Mouse (Mus musculus): ENCODE measurements around the gene Gm28551. TPM values are rescaled to one million over a fixed set of nuclear protein-coding genes. Genes with fewer than 3 reads are reported as not detected.

The Gm28551 gene
- polyA plus RNA-seq, 1 experiment from 2014 or later, result 0.52 TPM

- ATAC-seq (ENCODE audit: insufficient number of reproducible peaks, low FRiP score, low TSS enrichment, low read depth), result no peak
- no peaks in the 10 kb centered on the region for H3K9me3 ChIP-seq (replicated peaks)
- peaks cover 3% of the 10 kb centered on the region for H3K36me3 ChIP-seq
- H3K4me2 ChIP-seq (replicated peaks), result no peak overlapping the region
- H3K27me3 ChIP-seq, result no peaks in the 10 kb centered on the region
- H3K4me3 ChIP-seq (replicated peaks), result no peak overlapping the region
- no peak overlapping the region for H3K9ac ChIP-seq
- no peaks in the 10 kb centered on the region for H3K4me1 ChIP-seq
- no peak overlapping the region for H3K27ac ChIP-seq (replicated peaks)
- 94% methylated on average over 5 of the region's 5 CpGs for WGBS
These were observed 27.5 kb downstream of the Gm28551 start for GRCm38 (mm10) chr1:53324827-53325494.

- WGBS, result 93% methylated on average over 1 of the region's 1 CpGs
- H3K4me1 ChIP-seq, result no peaks in the 10 kb centered on the region
- H3K4me2 ChIP-seq (replicated peaks), result no peak overlapping the region
- H3K4me3 ChIP-seq (replicated peaks), result no peak overlapping the region
- no peaks in the 10 kb centered on the region for H3K27me3 ChIP-seq
- H3K9me3 ChIP-seq (replicated peaks), result no peaks in the 10 kb centered on the region
- peaks cover 3% of the 10 kb centered on the region for H3K36me3 ChIP-seq
- no peak for ATAC-seq (ENCODE audit: insufficient number of reproducible peaks, low FRiP score, low TSS enrichment, low read depth)
- H3K27ac ChIP-seq (replicated peaks), result no peak overlapping the region
- H3K9ac ChIP-seq, result no peak overlapping the region
These were observed 28.2 kb downstream of the Gm28551 start for GRCm38 (mm10) chr1:53324277-53324676.

- Histone ChIP-seq H3K27me3 (no peaks in the 10 kb centered on the region), H3K9me3 (replicated peaks) (no peaks in the 10 kb centered on the region), H3K27ac (replicated peaks) (no peak overlapping the region), H3K9ac (no peak overlapping the region), H3K4me3 (replicated peaks) (no peak overlapping the region), H3K4me2 (replicated peaks) (no peak overlapping the region), H3K36me3 (peaks cover 5% of the 10 kb centered on the region), H3K4me1 (no peaks in the 10 kb centered on the region)
- no peak for ATAC-seq (ENCODE audit: insufficient number of reproducible peaks, low FRiP score, low TSS enrichment, low read depth)
- 85% methylated on average over 5 of the region's 5 CpGs for WGBS
These were observed 29.2 kb downstream of the Gm28551 start for GRCm38 (mm10) chr1:53323254-53323653.

- 93% methylated on average over 4 of the region's 4 CpGs for WGBS
- H3K9me3 ChIP-seq (replicated peaks), result no peaks in the 10 kb centered on the region
- H3K4me1 ChIP-seq, result no peaks in the 10 kb centered on the region
- H3K4me3 ChIP-seq (replicated peaks), result no peak overlapping the region
- H3K36me3 ChIP-seq, result peaks cover 10% of the 10 kb centered on the region
- H3K4me2 ChIP-seq (replicated peaks), result no peak overlapping the region
- no peak overlapping the region for H3K27ac ChIP-seq (replicated peaks)
- no peaks in the 10 kb centered on the region for H3K27me3 ChIP-seq
- H3K9ac ChIP-seq, result no peak overlapping the region
- no peak for ATAC-seq (ENCODE audit: insufficient number of reproducible peaks, low FRiP score, low TSS enrichment, low read depth)
These were observed 30.7 kb downstream of the Gm28551 start for GRCm38 (mm10) chr1:53321662-53322344.

GRCm38 (mm10) chr1:53312989-53313967 is 39.2 kb downstream of the Gm28551 start, which contains the start of gene Osgepl1:
TSS of gene Osgepl1 (plus strand) at chr1:53313624.
- ATAC-seq (ENCODE audit: insufficient number of reproducible peaks, low FRiP score, low TSS enrichment, low read depth), result peak; percentile 91
- Histone ChIP-seq H3K4me2 (replicated peaks) (peak within 1 kb of the TSS; percentile 54), H3K27ac (replicated peaks) (peak within 1 kb of the TSS; percentile 92), H3K9ac (peak within 1 kb of the TSS; percentile 68), H3K4me1 (0 out of 2 replicates have a peak, but pooled peaks cover 6% of the 10 kb centered on the region), H3K9me3 (replicated peaks) (no peaks in the 10 kb centered on the region), H3K4me3 (replicated peaks) (peak within 1 kb of the TSS; percentile 66), H3K27me3 (no peaks in the 10 kb centered on the region), H3K36me3 (peaks cover 5% of the 10 kb centered on the region)
- 2% methylated on average over 27 of the region's 27 CpGs for WGBS

- Histone ChIP-seq H3K9ac (no peak overlapping the region), H3K4me3 (replicated peaks) (no peak overlapping the region), H3K9me3 (replicated peaks) (no peaks in the 10 kb centered on the region), H3K27me3 (no peaks in the 10 kb centered on the region), H3K36me3 (no peaks in the 10 kb centered on the region), H3K4me2 (replicated peaks) (no peak overlapping the region), H3K27ac (replicated peaks) (no peak overlapping the region), H3K4me1 (no peaks in the 10 kb centered on the region; the same call in 1 of the 2 replicates)
- WGBS, result 75% methylated on average over 4 of the region's 4 CpGs
- ATAC-seq (ENCODE audit: insufficient number of reproducible peaks, low FRiP score, low TSS enrichment, low read depth), result no peak
These were observed 52.0 kb downstream of the Gm28551 start for GRCm38 (mm10) chr1:53300506-53300905.

GRCm38 (mm10) chr1:53296581-53297383 is 55.7 kb downstream of the Gm28551 start, which contains the start of the genes Pms1, Ormdl1 and Gm28778:
TSS of gene Pms1 (minus strand) at chr1:53297018.
TSS of gene Ormdl1 (plus strand) at chr1:53297095.
TSS of gene Gm28778 (plus strand) at chr1:53297111.
- Histone ChIP-seq H3K36me3 (no peaks in the 10 kb centered on the region), H3K4me1 (no peaks in the 10 kb centered on the region; the same call in 1 of the 2 replicates), H3K27me3 (no peaks in the 10 kb centered on the region), H3K9ac (peak within 1 kb of the TSS; percentile 79), H3K4me3 (replicated peaks) (peak within 1 kb of the TSS; percentile 94), H3K9me3 (replicated peaks) (no peaks in the 10 kb centered on the region), H3K27ac (replicated peaks) (peak within 1 kb of the TSS; percentile 84), H3K4me2 (replicated peaks) (peak within 1 kb of the TSS; percentile 53)
- peak; percentile 99 for ATAC-seq (ENCODE audit: insufficient number of reproducible peaks, low FRiP score, low TSS enrichment, low read depth)
- under 1% methylated on average over 66 of the region's 66 CpGs for WGBS

- Histone ChIP-seq H3K36me3 (no peaks in the 10 kb centered on the region), H3K27me3 (no peaks in the 10 kb centered on the region), H3K4me3 (replicated peaks) (no peak overlapping the region), H3K27ac (replicated peaks) (no peak overlapping the region), H3K4me2 (replicated peaks) (no peak overlapping the region), H3K9ac (no peak overlapping the region), H3K9me3 (replicated peaks) (no peaks in the 10 kb centered on the region), H3K4me1 (no peaks in the 10 kb centered on the region)
- no peak for ATAC-seq (ENCODE audit: insufficient number of reproducible peaks, low FRiP score, low TSS enrichment, low read depth)
- WGBS, result 76% methylated on average over 3 of the region's 3 CpGs
These were observed 61.3 kb downstream of the Gm28551 start for GRCm38 (mm10) chr1:53291197-53291596.

All from embryonic facial prominence, embryonic 15.5 days (tissue).